Mouse (Mus musculus): ENCODE data around the gene Krtap24-1. TPM values are rescaled to one million over a fixed set of nuclear protein-coding genes. Genes with fewer than 3 reads are reported as not detected.

Gene Krtap24-1
- polyA plus RNA-seq, 1 experiment from 2014 or later = not detected

- 41% methylated on average over 1 of the region's 1 CpGs for WGBS
Observed at GRCm38 (mm10) chr16:88602464-88602863, 9.6 kb downstream of the Krtap24-1 start.

GRCm38 (mm10) chr16:88600303-88600702 is 11.8 kb downstream of the Krtap24-1 start:
- Histone ChIP-seq H3K27me3 (no peaks in the 10 kb centered on the region), H3K4me3 (no peak overlapping the region), H3K36me3 (no peaks in the 10 kb centered on the region), H3K4me2 (replicated peaks) (no peak overlapping the region), H3K9ac (replicated peaks) (no peak overlapping the region), H3K4me1 (no peaks in the 10 kb centered on the region; the same call in 1 of the 2 replicates), H3K9me3 (no peaks in the 10 kb centered on the region), H3K27ac (replicated peaks) (no peak overlapping the region)
- 82% methylated on average over 8 of the region's 8 CpGs for WGBS
- no peak for ATAC-seq (ENCODE audit: low FRiP score, low read depth)

More at GRCm38 (mm10) chr16:88602464-88602863, 9.6 kb downstream of the Krtap24-1 start:
- peak; percentile 56; the same call in 1 of the 2 replicates for ATAC-seq (ENCODE audit: low FRiP score, low read depth)
- Histone ChIP-seq H3K4me3 (no peak overlapping the region), H3K36me3 (no peaks in the 10 kb centered on the region), H3K9ac (replicated peaks) (no peak overlapping the region), H3K9me3 (no peaks in the 10 kb centered on the region), H3K4me1 (no peaks in the 10 kb centered on the region; the same call in 1 of the 2 replicates), H3K27ac (replicated peaks) (no peak overlapping the region), H3K27me3 (no peaks in the 10 kb centered on the region), H3K4me2 (replicated peaks) (no peak overlapping the region)

- Histone ChIP-seq H3K4me2 (replicated peaks) (no peak overlapping the region), H3K4me3 (no peak overlapping the region), H3K9ac (replicated peaks) (no peak overlapping the region), H3K27me3 (no peaks in the 10 kb centered on the region), H3K27ac (replicated peaks) (no peak overlapping the region), H3K36me3 (no peaks in the 10 kb centered on the region), H3K9me3 (no peaks in the 10 kb centered on the region), H3K4me1 (no peaks in the 10 kb centered on the region; the same call in 1 of the 2 replicates)
- ATAC-seq (ENCODE audit: low FRiP score, low read depth) = no peak
- 72% methylated on average over 16 of the region's 16 CpGs for WGBS
Observed at GRCm38 (mm10) chr16:88599504-88600237, 12.4 kb downstream of the Krtap24-1 start.

GRCm38 (mm10) chr16:88592758-88593157 is 19.3 kb downstream of the Krtap24-1 start:
- Histone ChIP-seq H3K4me3 (no peak overlapping the region), H3K9me3 (no peaks in the 10 kb centered on the region), H3K4me1 (no peaks in the 10 kb centered on the region), H3K36me3 (no peaks in the 10 kb centered on the region), H3K27ac (replicated peaks) (no peak overlapping the region), H3K27me3 (no peaks in the 10 kb centered on the region), H3K9ac (replicated peaks) (no peak overlapping the region), H3K4me2 (replicated peaks) (no peak overlapping the region)
- ATAC-seq (ENCODE audit: low FRiP score, low read depth) = no peak

- Histone ChIP-seq H3K4me2 (replicated peaks) (no peak overlapping the region), H3K9ac (replicated peaks) (no peak overlapping the region), H3K36me3 (no peaks in the 10 kb centered on the region), H3K4me1 (no peaks in the 10 kb centered on the region), H3K27ac (replicated peaks) (no peak overlapping the region), H3K4me3 (no peak overlapping the region), H3K9me3 (no peaks in the 10 kb centered on the region), H3K27me3 (no peaks in the 10 kb centered on the region)
- WGBS = 90% methylated on average over 9 of the region's 9 CpGs
- no peak for ATAC-seq (ENCODE audit: low FRiP score, low read depth)
Observed at GRCm38 (mm10) chr16:88583338-88583737, 28.7 kb downstream of the Krtap24-1 start.

GRCm38 (mm10) chr16:88575885-88576679 is 36.0 kb downstream of the Krtap24-1 start:
- Histone ChIP-seq H3K4me2 (replicated peaks) (no peak overlapping the region), H3K27ac (replicated peaks) (no peak overlapping the region), H3K9ac (replicated peaks) (no peak overlapping the region), H3K9me3 (no peaks in the 10 kb centered on the region), H3K4me1 (no peaks in the 10 kb centered on the region), H3K36me3 (no peaks in the 10 kb centered on the region), H3K4me3 (no peak overlapping the region), H3K27me3 (no peaks in the 10 kb centered on the region)
- ATAC-seq (ENCODE audit: low FRiP score, low read depth) = no peak
- WGBS = 85% methylated on average over 4 of the region's 4 CpGs

- H3K27me3 ChIP-seq = no peaks in the 10 kb centered on the region
- H3K4me3 ChIP-seq = no peak overlapping the region
- H3K9me3 ChIP-seq = no peaks in the 10 kb centered on the region
- no peak overlapping the region for H3K4me2 ChIP-seq (replicated peaks)
- H3K9ac ChIP-seq (replicated peaks) = no peak overlapping the region
- 84% methylated on average over 5 of the region's 5 CpGs for WGBS
- H3K4me1 ChIP-seq = no peaks in the 10 kb centered on the region
- no peak for ATAC-seq (ENCODE audit: low FRiP score, low read depth)
- no peaks in the 10 kb centered on the region for H3K36me3 ChIP-seq
- no peak overlapping the region for H3K27ac ChIP-seq (replicated peaks)
Observed at GRCm38 (mm10) chr16:88572904-88573404, 39.1 kb downstream of the Krtap24-1 start.

- Histone ChIP-seq H3K9ac (replicated peaks) (no peak overlapping the region), H3K27me3 (no peaks in the 10 kb centered on the region), H3K4me3 (no peak overlapping the region), H3K4me1 (no peaks in the 10 kb centered on the region), H3K27ac (replicated peaks) (no peak overlapping the region), H3K36me3 (no peaks in the 10 kb centered on the region), H3K9me3 (no peaks in the 10 kb centered on the region), H3K4me2 (replicated peaks) (no peak overlapping the region)
- ATAC-seq (ENCODE audit: low FRiP score, low read depth) = no peak
Observed at GRCm38 (mm10) chr16:88570136-88570535, 41.9 kb downstream of the Krtap24-1 start.

GRCm38 (mm10) chr16:88569732-88570131 is 42.3 kb downstream of the Krtap24-1 start:
- no peaks in the 10 kb centered on the region for H3K27me3 ChIP-seq
- H3K36me3 ChIP-seq = no peaks in the 10 kb centered on the region
- no peaks in the 10 kb centered on the region for H3K9me3 ChIP-seq
- no peak for ATAC-seq (ENCODE audit: low FRiP score, low read depth)
- H3K27ac ChIP-seq (replicated peaks) = no peak overlapping the region
- no peak overlapping the region for H3K4me3 ChIP-seq
- no peak overlapping the region for H3K9ac ChIP-seq (replicated peaks)
- no peaks in the 10 kb centered on the region for H3K4me1 ChIP-seq
- no peak overlapping the region for H3K4me2 ChIP-seq (replicated peaks)
- WGBS = 92% methylated on average over 3 of the region's 3 CpGs

GRCm38 (mm10) chr16:88569096-88569495 is 43.0 kb downstream of the Krtap24-1 start:
- H3K27ac ChIP-seq (replicated peaks) = no peak overlapping the region
- no peaks in the 10 kb centered on the region for H3K36me3 ChIP-seq
- no peak overlapping the region for H3K9ac ChIP-seq (replicated peaks)
- no peak overlapping the region for H3K4me3 ChIP-seq
- 76% methylated on average over 1 of the region's 1 CpGs for WGBS
- H3K27me3 ChIP-seq = no peaks in the 10 kb centered on the region
- no peaks in the 10 kb centered on the region for H3K9me3 ChIP-seq
- ATAC-seq (ENCODE audit: low FRiP score, low read depth) = no peak
- no peaks in the 10 kb centered on the region for H3K4me1 ChIP-seq
- H3K4me2 ChIP-seq (replicated peaks) = no peak overlapping the region

GRCm38 (mm10) chr16:88563045-88563913 is 48.8 kb downstream of the Krtap24-1 start, which contains the start of gene Cldn8:
Cldn8 (minus strand) TSS chr16:88563183.
- ATAC-seq (ENCODE audit: low FRiP score, low read depth) = no peak
- no peak within 1 kb of the TSS for H3K4me3 ChIP-seq
- H3K9ac ChIP-seq (replicated peaks) = no peak within 1 kb of the TSS
- no peak within 1 kb of the TSS for H3K4me2 ChIP-seq (replicated peaks)
- H3K27ac ChIP-seq (replicated peaks) = no peak within 1 kb of the TSS
- H3K36me3 ChIP-seq = no peaks in the 10 kb centered on the region
- no peaks in the 10 kb centered on the region for H3K9me3 ChIP-seq
- WGBS = 72% methylated on average over 6 of the region's 6 CpGs
- no peaks in the 10 kb centered on the region for H3K4me1 ChIP-seq
- H3K27me3 ChIP-seq = no peaks in the 10 kb centered on the region

Data from midbrain, embryonic 12.5 days (tissue).